Mouse (Mus musculus) megakaryocyte, embryonic 14.5 days (primary cell): ENCODE data around the gene Adpgk.

Experiments used
- FLI1 ChIP-seq: IDR thresholded peaks from 2 replicates; pipeline ENCODE4 v1.6.1; 2012; ENCODE audit warnings: low read length, inconsistent platforms, mixed read lengths
- GATA1 ChIP-seq: IDR thresholded peaks from 3 replicates; pipeline ENCODE4 v1.6.1; 2012; ENCODE audit warnings: mixed read lengths, low read length, inconsistent platforms, borderline replicate concordance

- TF ChIP-seq GATA1 (no peak), FLI1 (no peak)
Measured at GRCm38 (mm10) chr9:59369646-59370045, 78.3 kb downstream of the Adpgk start.
